Mouse (Mus musculus) ES-Bruce4 (cell line): ENCODE results near the gene Tmem125. TPM values are rescaled to one million over a fixed set of nuclear protein-coding genes. Genes with fewer than 3 reads are reported as not detected.

Experiments used
- H3K27ac ChIP-seq: 2 replicates; pipeline ENCODE4 v1.5.1; 2012; ENCODE audit warnings: low read length, inconsistent platforms; ENCODE audit not compliant: insufficient read depth
- H3K27me3 ChIP-seq: 2 replicates; pipeline ENCODE4 v1.6.1; 2012; ENCODE audit warnings: mild to moderate bottlenecking, low read length, inconsistent platforms; ENCODE audit not compliant: control insufficient read depth, poor library complexity, insufficient read depth, severe bottlenecking
- H3K36me3 ChIP-seq: 2 replicates; pipeline ENCODE4 v1.6.1; 2012; ENCODE audit warnings: inconsistent platforms, mild to moderate bottlenecking, low read length, moderate library complexity; ENCODE audit not compliant: control insufficient read depth, poor library complexity, insufficient read depth, severe bottlenecking
- H3K4me1 ChIP-seq: one replicate; pipeline ENCODE4 v1.8.1; 2011; ENCODE audit warnings: low read length; ENCODE audit not compliant: control insufficient read depth, insufficient read depth
- H3K4me3 ChIP-seq: 2 replicates; pipeline ENCODE4 v1.5.1; 2011; ENCODE audit warnings: low read depth, mild to moderate bottlenecking, low read length
- H3K9ac ChIP-seq: 2 replicates; pipeline ENCODE4 v1.6.1; 2012; ENCODE audit warnings: low read depth, mild to moderate bottlenecking, inconsistent platforms; ENCODE audit not compliant: poor library complexity, severe bottlenecking
- H3K9me3 ChIP-seq: replicated peaks from 2 replicates; pipeline ENCODE4 v1.6.1; 2012; ENCODE audit warnings: mild to moderate bottlenecking, low read length, inconsistent platforms; ENCODE audit not compliant: control insufficient read depth, poor library complexity, insufficient read depth, severe bottlenecking
- CTCF ChIP-seq: IDR thresholded peaks from one replicate; pipeline ENCODE4 v1.8.1; 2011; ENCODE audit warnings: low read depth, low read length
- EP300 ChIP-seq: IDR thresholded peaks from 2 replicates; pipeline ENCODE4 v1.6.1; 2011; ENCODE audit warnings: low read depth, low read length; ENCODE audit not compliant: insufficient read depth
- POLR2A ChIP-seq: IDR thresholded peaks from one replicate; pipeline ENCODE4 v1.8.1; 2011; ENCODE audit warnings: low read length; ENCODE audit not compliant: insufficient read depth
- polyA plus RNA-seq: library from polyadenylated mRNA; stranded (reverse); fragments of >200 nt; gene quantifications from 2 replicates; pipeline ENCODE4 v1.2.4, GENCODE M21; 2011; ENCODE audit warnings: low read depth; ENCODE audit not compliant: missing spikeins, insufficient read depth, insufficient read length

Gene Tmem125
- polyA plus RNA-seq, 1 experiment = 11.9 TPM

GRCm38 (mm10) chr4:118576097-118576496 lies 32.3 kb upstream of the Tmem125 start:
- Histone ChIP-seq H3K9ac (no peak overlapping the region), H3K4me3 (no peak overlapping the region), H3K27me3 (no peaks in the 10 kb centered on the region), H3K27ac (no peak overlapping the region), H3K36me3 (no peaks in the 10 kb centered on the region), H3K9me3 (no peaks in the 10 kb centered on the region), H3K4me1 (no peaks in the 10 kb centered on the region)
- TF ChIP-seq CTCF = peak; percentile 95
- no peak for TF ChIP-seq POLR2A
- TF ChIP-seq EP300 = no peak

GRCm38 (mm10) chr4:118571441-118571840 lies 27.6 kb upstream of the Tmem125 start:
- H3K36me3 ChIP-seq = no peaks in the 10 kb centered on the region
- H3K4me1 ChIP-seq = no peaks in the 10 kb centered on the region
- no peak overlapping the region for H3K27ac ChIP-seq
- TF ChIP-seq CTCF (no peak), POLR2A (no peak), EP300 (no peak)
- H3K27me3 ChIP-seq = no peaks in the 10 kb centered on the region
- H3K9me3 ChIP-seq = no peaks in the 10 kb centered on the region
- H3K9ac ChIP-seq = no peak overlapping the region
- H3K4me3 ChIP-seq = no peak overlapping the region

- H3K4me3 ChIP-seq = no peak overlapping the region
These were observed 25.5 kb upstream of the Tmem125 start for GRCm38 (mm10) chr4:118569320-118569719.

GRCm38 (mm10) chr4:118568709-118569108 lies 24.9 kb upstream of the Tmem125 start:
- Histone ChIP-seq H3K27ac (no peak overlapping the region), H3K9ac (no peak overlapping the region), H3K4me3 (no peak overlapping the region), H3K36me3 (no peaks in the 10 kb centered on the region), H3K4me1 (no peaks in the 10 kb centered on the region), H3K9me3 (no peaks in the 10 kb centered on the region), H3K27me3 (no peaks in the 10 kb centered on the region)
- TF ChIP-seq POLR2A (no peak), EP300 (no peak), CTCF (no peak)

More at GRCm38 (mm10) chr4:118569320-118569719, 25.5 kb upstream of the Tmem125 start:
- H3K36me3 ChIP-seq = no peaks in the 10 kb centered on the region
- H3K27ac ChIP-seq = no peak overlapping the region
- H3K4me1 ChIP-seq = no peaks in the 10 kb centered on the region
- no peaks in the 10 kb centered on the region for H3K9me3 ChIP-seq
- no peak for TF ChIP-seq POLR2A
- no peak for TF ChIP-seq CTCF
- TF ChIP-seq EP300 = no peak
- H3K9ac ChIP-seq = no peak overlapping the region
- no peaks in the 10 kb centered on the region for H3K27me3 ChIP-seq

DNA sequence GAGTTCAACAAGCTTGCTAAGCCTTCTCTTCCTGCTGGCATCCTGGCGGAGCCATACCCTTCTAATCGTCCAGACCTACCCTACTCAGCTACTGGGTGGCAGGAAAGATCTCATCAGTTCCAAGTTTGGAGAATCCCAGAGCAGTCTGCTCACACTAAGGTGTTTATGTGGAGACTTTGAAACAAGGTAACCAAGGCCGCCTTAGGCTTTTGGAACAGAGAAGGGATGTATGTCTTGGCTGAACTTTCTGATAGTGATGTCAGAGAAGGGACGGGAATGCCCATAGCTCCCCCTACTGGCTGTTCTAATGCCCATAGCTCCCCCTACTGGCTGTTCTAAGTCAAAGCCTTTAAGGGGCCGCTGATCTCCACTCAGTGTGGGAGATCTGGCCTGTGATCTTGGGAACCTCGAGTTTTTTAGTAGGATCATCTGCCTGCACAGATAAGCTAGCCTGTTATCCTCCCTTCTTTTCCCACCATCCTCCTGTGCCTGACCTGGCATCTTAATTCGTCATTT lies 22.4 kb upstream of the Tmem125 start:
- TF ChIP-seq POLR2A (no peak), CTCF (peak; percentile 97)
- Histone ChIP-seq H3K27me3 (no peaks in the 10 kb centered on the region), H3K27ac (no peak overlapping the region)

GRCm38 (mm10) chr4:118564926-118565279 lies 21.1 kb upstream of the Tmem125 start:
- Histone ChIP-seq H3K27me3 (no peaks in the 10 kb centered on the region), H3K36me3 (no peaks in the 10 kb centered on the region), H3K4me1 (no peaks in the 10 kb centered on the region), H3K27ac (no peak overlapping the region), H3K4me3 (no peak overlapping the region), H3K9ac (no peak overlapping the region), H3K9me3 (no peaks in the 10 kb centered on the region)
- no peak for TF ChIP-seq EP300
- no peak for TF ChIP-seq POLR2A

More for the DNA sequence above, 22.4 kb upstream of the Tmem125 start:
- no peaks in the 10 kb centered on the region for H3K4me1 ChIP-seq
- no peaks in the 10 kb centered on the region for H3K9me3 ChIP-seq
- no peak overlapping the region for H3K9ac ChIP-seq
- no peaks in the 10 kb centered on the region for H3K36me3 ChIP-seq
- no peak overlapping the region for H3K4me3 ChIP-seq
